Mouse (Mus musculus): ENCODE measurements around the gene Olfr738. TPM values are rescaled to one million over a fixed set of nuclear protein-coding genes. Genes with fewer than 3 reads are reported as not detected.

Gene Olfr738
- polyA plus RNA-seq (2015; fragmentation: Nextera tagmentation; extraction: Ambion mirVana), result 0.13 and 0.17 TPM in 2 replicates

- H3K27me3 ChIP-seq, result no peaks in the 10 kb centered on the region
- WGBS, result 67% methylated on average over 1 of the region's 1 CpGs
- H3K9me3 ChIP-seq (replicated peaks), result no peaks in the 10 kb centered on the region
- no peak within 1 kb of the TSS for H3K9ac ChIP-seq
- H3K4me2 ChIP-seq (replicated peaks), result no peak within 1 kb of the TSS
- no peaks in the 10 kb centered on the region for H3K36me3 ChIP-seq
- no peaks in the 10 kb centered on the region for H3K4me1 ChIP-seq
- H3K4me3 ChIP-seq (replicated peaks), result no peak within 1 kb of the TSS
- no peak for ATAC-seq (ENCODE audit: insufficient number of reproducible peaks, low FRiP score, low TSS enrichment, low read depth)
- no peak within 1 kb of the TSS for H3K27ac ChIP-seq (replicated peaks)
Measured at GRCm38 (mm10) chr14:50407268-50407667, at the start of gene Olfr738. TSS of gene Olfr738 (plus strand) at chr14:50407568.

GRCm38 (mm10) chr14:50357593-50357992 lies 49.8 kb upstream of the Olfr738 start, which contains the start of gene Tlr11:
TSS of gene Tlr11 (plus strand) at chr14:50357914.
- 67% methylated on average over 2 of the region's 2 CpGs for WGBS
- Histone ChIP-seq H3K4me1 (no peaks in the 10 kb centered on the region), H3K4me3 (replicated peaks) (no peak within 1 kb of the TSS), H3K4me2 (replicated peaks) (no peak within 1 kb of the TSS), H3K27ac (replicated peaks) (no peak within 1 kb of the TSS), H3K36me3 (no peaks in the 10 kb centered on the region), H3K27me3 (no peaks in the 10 kb centered on the region), H3K9ac (no peak within 1 kb of the TSS), H3K9me3 (replicated peaks) (no peaks in the 10 kb centered on the region)
- no peak for ATAC-seq (ENCODE audit: insufficient number of reproducible peaks, low FRiP score, low TSS enrichment, low read depth)

GRCm38 (mm10) chr14:50360480-50360879 lies 46.9 kb upstream of the Olfr738 start:
- no peaks in the 10 kb centered on the region for H3K36me3 ChIP-seq
- H3K9ac ChIP-seq, result no peak overlapping the region
- H3K4me1 ChIP-seq, result no peaks in the 10 kb centered on the region
- ATAC-seq (ENCODE audit: insufficient number of reproducible peaks, low FRiP score, low TSS enrichment, low read depth), result no peak
- H3K27me3 ChIP-seq, result no peaks in the 10 kb centered on the region
- H3K4me3 ChIP-seq (replicated peaks), result no peak overlapping the region
- no peak overlapping the region for H3K4me2 ChIP-seq (replicated peaks)
- 72% methylated on average over 3 of the region's 3 CpGs for WGBS
- no peaks in the 10 kb centered on the region for H3K9me3 ChIP-seq (replicated peaks)
- no peak overlapping the region for H3K27ac ChIP-seq (replicated peaks)

GRCm38 (mm10) chr14:50363561-50363960 lies 43.8 kb upstream of the Olfr738 start:
- no peak overlapping the region for H3K27ac ChIP-seq (replicated peaks)
- ATAC-seq (ENCODE audit: insufficient number of reproducible peaks, low FRiP score, low TSS enrichment, low read depth), result no peak
- H3K36me3 ChIP-seq, result no peaks in the 10 kb centered on the region
- no peak overlapping the region for H3K4me3 ChIP-seq (replicated peaks)
- H3K4me1 ChIP-seq, result no peaks in the 10 kb centered on the region
- 76% methylated on average over 2 of the region's 2 CpGs for WGBS
- no peaks in the 10 kb centered on the region for H3K27me3 ChIP-seq
- H3K4me2 ChIP-seq (replicated peaks), result no peak overlapping the region
- no peaks in the 10 kb centered on the region for H3K9me3 ChIP-seq (replicated peaks)
- no peak overlapping the region for H3K9ac ChIP-seq

- ATAC-seq (ENCODE audit: insufficient number of reproducible peaks, low FRiP score, low TSS enrichment, low read depth), result no peak
- WGBS, result 80% methylated on average over 2 of the region's 2 CpGs
- Histone ChIP-seq H3K4me2 (replicated peaks) (no peak within 1 kb of the TSS), H3K27ac (replicated peaks) (no peak within 1 kb of the TSS), H3K27me3 (no peaks in the 10 kb centered on the region), H3K4me3 (replicated peaks) (no peak within 1 kb of the TSS), H3K4me1 (no peaks in the 10 kb centered on the region), H3K9me3 (replicated peaks) (no peaks in the 10 kb centered on the region), H3K36me3 (no peaks in the 10 kb centered on the region), H3K9ac (no peak within 1 kb of the TSS)
Measured at GRCm38 (mm10) chr14:50380863-50381262, 26.5 kb upstream of the Olfr738 start, which contains the start of gene Olfr736. TSS of gene Olfr736 (plus strand) at chr14:50381163.

GRCm38 (mm10) chr14:50418326-50418725 lies 11.0 kb downstream of the Olfr738 start, which contains the start of gene Olfr739:
TSS of gene Olfr739 (plus strand) at chr14:50418626.
- no peaks in the 10 kb centered on the region for H3K4me1 ChIP-seq
- no peak within 1 kb of the TSS for H3K4me3 ChIP-seq (replicated peaks)
- H3K27me3 ChIP-seq, result no peaks in the 10 kb centered on the region
- ATAC-seq (ENCODE audit: insufficient number of reproducible peaks, low FRiP score, low TSS enrichment, low read depth), result no peak
- H3K36me3 ChIP-seq, result no peaks in the 10 kb centered on the region
- H3K9me3 ChIP-seq (replicated peaks), result no peaks in the 10 kb centered on the region
- 62% methylated on average over 2 of the region's 2 CpGs for WGBS
- no peak within 1 kb of the TSS for H3K27ac ChIP-seq (replicated peaks)
- H3K9ac ChIP-seq, result no peak within 1 kb of the TSS
- H3K4me2 ChIP-seq (replicated peaks), result no peak within 1 kb of the TSS

GRCm38 (mm10) chr14:50445245-50445644 lies 37.9 kb downstream of the Olfr738 start, which contains the start of gene Olfr740:
TSS of gene Olfr740 (plus strand) at chr14:50445545.
- Histone ChIP-seq H3K4me3 (replicated peaks) (no peak within 1 kb of the TSS), H3K27ac (replicated peaks) (no peak within 1 kb of the TSS), H3K9ac (no peak within 1 kb of the TSS), H3K4me2 (replicated peaks) (no peak within 1 kb of the TSS), H3K4me1 (no peaks in the 10 kb centered on the region), H3K36me3 (no peaks in the 10 kb centered on the region), H3K9me3 (replicated peaks) (no peaks in the 10 kb centered on the region), H3K27me3 (no peaks in the 10 kb centered on the region)
- ATAC-seq (ENCODE audit: insufficient number of reproducible peaks, low FRiP score, low TSS enrichment, low read depth), result no peak
- 86% methylated on average over 3 of the region's 3 CpGs for WGBS

Other genes with a start within 250 kb of the Olfr738 start
- not detected in 2 replicates for gene Olfr730, start 219.4 kb upstream of the Olfr738 start, polyA plus RNA-seq (2015; fragmentation: Nextera tagmentation; extraction: Ambion mirVana)
- not detected in 2 replicates for gene Olfr731, start 165.7 kb upstream of the Olfr738 start, polyA plus RNA-seq (2015; fragmentation: Nextera tagmentation; extraction: Ambion mirVana)
- not detected in 2 replicates for gene Olfr732, start 123.4 kb upstream of the Olfr738 start, polyA plus RNA-seq (2015; fragmentation: Nextera tagmentation; extraction: Ambion mirVana)
- not detected in 2 replicates for gene Olfr733, start 106.0 kb upstream of the Olfr738 start, polyA plus RNA-seq (2015; fragmentation: Nextera tagmentation; extraction: Ambion mirVana)
- gene Olfr734, start 80.8 kb upstream of the Olfr738 start, polyA plus RNA-seq (2015; fragmentation: Nextera tagmentation; extraction: Ambion mirVana), result not detected in 2 replicates
- gene Olfr735, start 58.7 kb upstream of the Olfr738 start, polyA plus RNA-seq (2015; fragmentation: Nextera tagmentation; extraction: Ambion mirVana), result not detected in 2 replicates
- gene Tlr11, start 49.7 kb upstream of the Olfr738 start, polyA plus RNA-seq (2015; fragmentation: Nextera tagmentation; extraction: Ambion mirVana), result not detected in 2 replicates
- gene Olfr736, start 26.4 kb upstream of the Olfr738 start, polyA plus RNA-seq (2015; fragmentation: Nextera tagmentation; extraction: Ambion mirVana), result 0.21 TPM in 1 of 2 replicates, not detected in the other
- 0.20 and 0.24 TPM in 2 replicates for gene Olfr739, start 11.1 kb downstream of the Olfr738 start, polyA plus RNA-seq (2015; fragmentation: Nextera tagmentation; extraction: Ambion mirVana)
- gene Olfr740, start 38.0 kb downstream of the Olfr738 start, polyA plus RNA-seq (2015; fragmentation: Nextera tagmentation; extraction: Ambion mirVana), result 0.05 TPM in 1 of 2 replicates, not detected in the other
- gene Olfr741, start 65.2 kb downstream of the Olfr738 start, polyA plus RNA-seq (2015; fragmentation: Nextera tagmentation; extraction: Ambion mirVana), result not detected in 2 replicates
- not detected in 2 replicates for gene Olfr742, start 96.0 kb downstream of the Olfr738 start, polyA plus RNA-seq (2015; fragmentation: Nextera tagmentation; extraction: Ambion mirVana)
- not detected in 2 replicates for gene Olfr743, start 114.3 kb downstream of the Olfr738 start, polyA plus RNA-seq (2015; fragmentation: Nextera tagmentation; extraction: Ambion mirVana)
- 0.15 and 0.25 TPM in 2 replicates for gene Olfr744, start 207.3 kb downstream of the Olfr738 start, polyA plus RNA-seq (2015; fragmentation: Nextera tagmentation; extraction: Ambion mirVana)
- 1.3 TPM in 2 replicates for gene Olfr745, start 231.8 kb downstream of the Olfr738 start, polyA plus RNA-seq (2015; fragmentation: Nextera tagmentation; extraction: Ambion mirVana)
- 0.17 TPM in 1 of 2 replicates, not detected in the other for gene Olfr746, start 239.5 kb downstream of the Olfr738 start, polyA plus RNA-seq (2015; fragmentation: Nextera tagmentation; extraction: Ambion mirVana)